Mouse (Mus musculus): ENCODE data around the gene Hspa4.

DNA sequence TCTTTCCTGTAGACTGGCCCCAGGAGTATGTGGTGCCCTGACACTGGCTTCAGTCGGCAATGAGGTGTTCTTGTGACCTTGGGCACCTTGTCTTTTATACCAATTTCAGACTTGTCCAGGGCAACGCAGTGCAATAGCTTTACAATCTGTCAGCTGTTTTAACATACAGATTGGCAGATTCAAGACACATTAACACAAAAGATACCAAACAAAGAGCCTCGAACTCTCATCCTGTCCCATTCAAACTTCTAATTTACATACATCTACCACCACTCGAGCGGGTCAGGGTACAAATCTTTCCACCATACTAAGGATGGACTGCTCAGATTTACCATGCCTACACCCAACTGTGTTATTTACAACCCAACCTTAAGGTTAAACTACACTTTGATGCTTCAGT, 39.7 kb downstream of the Hspa4 start:
- TF ChIP-seq GABPA (IDR thresholded peaks at IDR 0.05; ENCODE audit: low read depth, low read length) (no peak), EP300 (IDR thresholded peaks at IDR 0.05; ENCODE audit: low read depth in 1 of 2, low read length in 2 of 2) (no peak), CHD2 (IDR thresholded peaks at IDR 0.05; ENCODE audit: low read length) (no peak)
